18 mouse cellular contexts compared by ENCODE assay signal in the genomic region with DNA sequence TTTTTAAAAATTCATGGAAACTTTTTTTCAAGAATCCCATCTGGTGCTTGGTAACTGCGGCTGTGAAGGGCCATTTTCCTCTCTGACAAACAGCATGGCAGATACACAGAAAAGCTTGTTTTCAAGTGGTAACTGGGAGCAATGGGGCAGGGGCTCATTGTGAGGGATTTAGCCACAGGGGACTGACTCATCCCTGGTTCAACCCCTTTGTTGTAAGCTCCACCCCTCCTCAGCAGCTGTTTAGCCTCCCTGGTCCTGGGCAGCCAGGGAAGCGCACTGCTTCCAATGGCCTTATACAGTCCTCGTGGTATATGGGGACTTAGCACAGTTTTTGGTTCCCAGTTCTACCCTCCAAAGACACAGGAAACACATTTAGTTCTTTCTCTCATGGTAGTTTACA.
DNase-seq lines count a peak whose midpoint lies in the region; ATAC-seq and TF ChIP-seq lines count a peak whose summit lies in the region.
"Had no signal": no experiment of that assay in that cellular context is flagged by ENCODE, and none has a peak within 500 bp of the region (broad histone marks: within the 10 kb centered on the region; RNA-seq: fewer than 3 reads in every experiment).

No protein-coding gene starts in this region.

- H3K9me3 ChIP-seq in forebrain, embryonic 14.5 days (replicated peaks; ENCODE audit: control insufficient read depth, low read length): no peaks in the 10 kb centered on the region
- no peaks in the 10 kb centered on the region for H3K9me3 ChIP-seq in forebrain, postnatal 0 days (ENCODE audit: low read length)
- H3K9me3 ChIP-seq in ES-Bruce4 (replicated peaks; ENCODE audit: control insufficient read depth, insufficient read depth, low read length, poor library complexity, severe bottlenecking): no peaks in the 10 kb centered on the region
- H3K9me3 ChIP-seq in embryonic facial prominence, embryonic 14.5 days (ENCODE audit: control insufficient read depth, low read length): no peaks in the 10 kb centered on the region
- no peaks in the 10 kb centered on the region for H3K9me3 ChIP-seq in liver, embryonic 11.5 days (ENCODE audit: control insufficient read depth, low read length)
- H3K9me3 ChIP-seq in kidney, embryonic 14.5 days (ENCODE audit: control insufficient read depth, low read length): no peaks in the 10 kb centered on the region
- no peaks in the 10 kb centered on the region for H3K9me3 ChIP-seq in kidney, embryonic 15.5 days (replicated peaks)
- H3K9me3 ChIP-seq: embryonic facial prominence, embryonic 12.5 days; midbrain, embryonic 13.5 days had no signal

- H3K27me3 ChIP-seq in forebrain, embryonic 14.5 days (replicated peaks; ENCODE audit: control insufficient read depth, insufficient read depth, low read length): peaks cover 11% of the 10 kb centered on the region; the same call in 1 of the 2 replicates
- H3K27me3 ChIP-seq in forebrain, postnatal 0 days (ENCODE audit: insufficient read depth, low read length): no peaks in the 10 kb centered on the region
- no peaks in the 10 kb centered on the region for H3K27me3 ChIP-seq in ES-Bruce4 (ENCODE audit: control insufficient read depth, insufficient read depth, low read length, poor library complexity, severe bottlenecking)
- H3K27me3 ChIP-seq in embryonic facial prominence, embryonic 14.5 days (replicated peaks; ENCODE audit: control insufficient read depth, insufficient read depth, low read length): no peaks in the 10 kb centered on the region
- H3K27me3 ChIP-seq in liver, embryonic 11.5 days (replicated peaks; ENCODE audit: control insufficient read depth, insufficient read depth, low read length): no peaks in the 10 kb centered on the region
- H3K27me3 ChIP-seq in kidney, embryonic 14.5 days (ENCODE audit: control insufficient read depth, insufficient read depth, low read length): no peaks in the 10 kb centered on the region
- H3K27me3 ChIP-seq in kidney, embryonic 15.5 days: no peaks in the 10 kb centered on the region
- H3K27me3 ChIP-seq: embryonic facial prominence, embryonic 12.5 days; midbrain, embryonic 13.5 days had no signal

- TF ChIP-seq CTCF in forebrain, postnatal 0 days (IDR thresholded peaks at IDR 0.05; ENCODE audit: low read depth): no peak
- no peak for TF ChIP-seq CTCF in ES-Bruce4 (IDR thresholded peaks at IDR 0.05; ENCODE audit: low read depth, low read length)

- no peak overlapping the region for H3K4me3 ChIP-seq in forebrain, embryonic 14.5 days (ENCODE audit: low read depth, low read length)
- no peak overlapping the region for H3K4me3 ChIP-seq in forebrain, postnatal 0 days (ENCODE audit: low read depth, low read length)
- H3K4me3 ChIP-seq in ES-Bruce4 (ENCODE audit: low read depth, low read length): no peak overlapping the region
- no peak overlapping the region for H3K4me3 ChIP-seq in embryonic facial prominence, embryonic 14.5 days (ENCODE audit: low read depth, low read length)
- H3K4me3 ChIP-seq in liver, embryonic 11.5 days (ENCODE audit: low read depth, low read length): no peak overlapping the region
- H3K4me3 ChIP-seq in kidney, embryonic 14.5 days (ENCODE audit: low read length): no peak overlapping the region
- H3K4me3 ChIP-seq in kidney, embryonic 15.5 days (replicated peaks): no peak overlapping the region
- H3K4me3 ChIP-seq: embryonic facial prominence, embryonic 12.5 days; midbrain, embryonic 13.5 days had no signal

- ATAC-seq in forebrain, embryonic 14.5 days: no peak
- ATAC-seq in forebrain, postnatal 0 days: no peak
- no peak; the same call in 1 of the 2 replicates for ATAC-seq in embryonic facial prominence, embryonic 14.5 days (ENCODE audit: low read depth)
- ATAC-seq in liver, embryonic 11.5 days (replicated peaks; ENCODE audit: low FRiP score): no peak
- no peak for ATAC-seq in kidney, embryonic 14.5 days (ENCODE audit: low FRiP score, low TSS enrichment)
- ATAC-seq in kidney, embryonic 15.5 days (replicated peaks; ENCODE audit: low FRiP score): no peak
- ATAC-seq: midbrain, embryonic 13.5 days had no signal

- H3K9ac ChIP-seq in forebrain, embryonic 14.5 days (ENCODE audit: low read length): no peak overlapping the region
- H3K9ac ChIP-seq in forebrain, postnatal 0 days: no peak overlapping the region
- H3K9ac ChIP-seq in ES-Bruce4 (ENCODE audit: low read depth, poor library complexity, severe bottlenecking): no peak overlapping the region
- no peak overlapping the region for H3K9ac ChIP-seq in embryonic facial prominence, embryonic 14.5 days (ENCODE audit: low read depth, low read length)
- H3K9ac ChIP-seq in liver, embryonic 11.5 days (ENCODE audit: low read depth, low read length): no peak overlapping the region
- H3K9ac ChIP-seq in kidney, embryonic 14.5 days (ENCODE audit: low read depth, low read length): no peak overlapping the region
- H3K9ac ChIP-seq in kidney, embryonic 15.5 days: no peak overlapping the region
- H3K9ac ChIP-seq: embryonic facial prominence, embryonic 12.5 days; midbrain, embryonic 13.5 days had no signal

- no peak overlapping the region for H3K27ac ChIP-seq in forebrain, embryonic 14.5 days (ENCODE audit: low read depth, low read length)
- H3K27ac ChIP-seq in forebrain, postnatal 0 days (ENCODE audit: low read depth, low read length): no peak overlapping the region
- no peak overlapping the region for H3K27ac ChIP-seq in ES-Bruce4 (ENCODE audit: insufficient read depth, low read length)
- H3K27ac ChIP-seq in embryonic facial prominence, embryonic 14.5 days (replicated peaks; ENCODE audit: low read depth, low read length): no peak overlapping the region
- no peak overlapping the region for H3K27ac ChIP-seq in liver, embryonic 11.5 days (ENCODE audit: low read depth, low read length)
- H3K27ac ChIP-seq in kidney, embryonic 14.5 days (ENCODE audit: low read depth, low read length): no peak overlapping the region
- no peak overlapping the region for H3K27ac ChIP-seq in kidney, embryonic 15.5 days
- H3K27ac ChIP-seq: embryonic facial prominence, embryonic 12.5 days; midbrain, embryonic 13.5 days had no signal

- TF ChIP-seq EP300 in ES-Bruce4 (IDR thresholded peaks at IDR 0.05; ENCODE audit: insufficient read depth, low read depth, low read length): peak; percentile 63; the same call in 1 of the 2 replicates

- no peaks in the 10 kb centered on the region for H3K4me1 ChIP-seq in forebrain, embryonic 14.5 days (ENCODE audit: control insufficient read depth, insufficient read depth, low read length)
- no peaks in the 10 kb centered on the region for H3K4me1 ChIP-seq in forebrain, postnatal 0 days (ENCODE audit: insufficient read depth)
- no peaks in the 10 kb centered on the region for H3K4me1 ChIP-seq in ES-Bruce4 (ENCODE audit: control insufficient read depth, insufficient read depth, low read length)
- no peaks in the 10 kb centered on the region for H3K4me1 ChIP-seq in embryonic facial prominence, embryonic 14.5 days (ENCODE audit: control insufficient read depth, insufficient read depth, low read length)
- H3K4me1 ChIP-seq in liver, embryonic 11.5 days (replicated peaks; ENCODE audit: control insufficient read depth, insufficient read depth, low read length): no peaks in the 10 kb centered on the region
- H3K4me1 ChIP-seq in kidney, embryonic 14.5 days (ENCODE audit: control insufficient read depth, insufficient read depth, low read length): no peaks in the 10 kb centered on the region
- H3K4me1 ChIP-seq in kidney, embryonic 15.5 days: no peaks in the 10 kb centered on the region
- H3K4me1 ChIP-seq: embryonic facial prominence, embryonic 12.5 days had no signal

- H3K36me3 ChIP-seq in forebrain, embryonic 14.5 days (ENCODE audit: control insufficient read depth, insufficient read depth, low read length): no peaks in the 10 kb centered on the region
- no peaks in the 10 kb centered on the region for H3K36me3 ChIP-seq in forebrain, postnatal 0 days (ENCODE audit: insufficient read depth)
- no peaks in the 10 kb centered on the region for H3K36me3 ChIP-seq in ES-Bruce4 (ENCODE audit: control insufficient read depth, insufficient read depth, low read length, poor library complexity, severe bottlenecking)
- no peaks in the 10 kb centered on the region for H3K36me3 ChIP-seq in embryonic facial prominence, embryonic 14.5 days (ENCODE audit: control insufficient read depth, insufficient read depth, low read length)
- no peaks in the 10 kb centered on the region for H3K36me3 ChIP-seq in liver, embryonic 11.5 days (ENCODE audit: control insufficient read depth, insufficient read depth, low read length)
- H3K36me3 ChIP-seq in kidney, embryonic 14.5 days (ENCODE audit: control insufficient read depth, insufficient read depth, low read length): no peaks in the 10 kb centered on the region
- no peaks in the 10 kb centered on the region for H3K36me3 ChIP-seq in kidney, embryonic 15.5 days
- H3K36me3 ChIP-seq: embryonic facial prominence, embryonic 12.5 days; G1E; midbrain, embryonic 13.5 days had no signal

- WGBS in forebrain, embryonic 14.5 days: 17% methylated on average over 3 of the region's 3 CpGs
- 21% methylated on average over 3 of the region's 3 CpGs for WGBS in forebrain, postnatal 0 days
- WGBS in embryonic facial prominence, embryonic 14.5 days: 21% methylated on average over 3 of the region's 3 CpGs
- WGBS in liver, embryonic 11.5 days: 41% methylated on average over 3 of the region's 3 CpGs
- WGBS in kidney, embryonic 14.5 days: 32% methylated on average over 3 of the region's 3 CpGs
- WGBS in kidney, embryonic 15.5 days: 39% methylated on average over 3 of the region's 3 CpGs

- DNase-seq in forebrain, embryonic 14.5 days (ENCODE audit: low spot score): peak; percentile 28
- no peak for DNase-seq in forebrain, postnatal 0 days
- DNase-seq in ZHBTc4 (ENCODE audit: low read depth, low spot score): peak; percentile 34
- peak; percentile 17 for DNase-seq in embryonic facial prominence, embryonic 14.5 days (ENCODE audit: low spot score)
- DNase-seq in liver, embryonic 11.5 days (ENCODE audit: low spot score): no peak
- DNase-seq: adrenal gland, adult 2 months; cerebellum, postnatal 10 days; heart, postnatal 14 days; kidney, adult 18-20 months; kidney, postnatal 36 days; lung, postnatal 14 days had no signal

- no peak for TF ChIP-seq POLR2A in ES-Bruce4 (IDR thresholded peaks at IDR 0.05; ENCODE audit: insufficient read depth, low read length)

- no peak overlapping the region for H3K4me2 ChIP-seq in forebrain, embryonic 14.5 days (ENCODE audit: low read length)
- H3K4me2 ChIP-seq in forebrain, postnatal 0 days (ENCODE audit: low read depth): no peak overlapping the region
- H3K4me2 ChIP-seq in embryonic facial prominence, embryonic 14.5 days (ENCODE audit: low read depth, low read length): no peak overlapping the region
- H3K4me2 ChIP-seq in liver, embryonic 11.5 days: no peak overlapping the region
- no peak overlapping the region for H3K4me2 ChIP-seq in kidney, embryonic 14.5 days (replicated peaks; ENCODE audit: low read depth, low read length)
- no peak overlapping the region for H3K4me2 ChIP-seq in kidney, embryonic 15.5 days
- H3K4me2 ChIP-seq: embryonic facial prominence, embryonic 12.5 days; heart, embryonic 11.5 days; midbrain, embryonic 13.5 days had no signal

Comparison
In these comparisons a context has a peak if more than half of its experiments do, and no peak if none do; other contexts are left out.
1. DNase-seq: peak in forebrain, embryonic 14.5 days (single experiment), ZHBTc4 (single experiment) and embryonic facial prominence, embryonic 14.5 days (single experiment); none in forebrain, postnatal 0 days (single experiment) and liver, embryonic 11.5 days (single experiment).